Mouse (Mus musculus) cerebellum, adult 2 months (tissue): Measurements from ENCODE around the gene Lsm11. TPM values are rescaled to one million over a fixed set of nuclear protein-coding genes. Genes with fewer than 3 reads are reported as not detected.

Experiments used
- DNase-seq, 2 experiments: peaks; one replicate each; pipeline ENCODE4 v3.0.0; 2021
- H3K27ac ChIP-seq: fragments of 200-500 bp; 2 replicates; pipeline ENCODE4 v1.5.1; 2012; ENCODE audit warnings: low read length, control low read depth, inconsistent platforms; ENCODE audit not compliant: insufficient read depth
- H3K27me3 ChIP-seq: fragments of 200-500 bp; 2 replicates; pipeline ENCODE4 v1.6.1; 2012; ENCODE audit warnings: inconsistent platforms, mild to moderate bottlenecking, low read length, moderate library complexity; ENCODE audit not compliant: control insufficient read depth, insufficient read depth
- H3K4me1 ChIP-seq: fragments of 200-500 bp; 2 replicates; pipeline ENCODE4 v1.6.1; 2011; ENCODE audit warnings: low read length; ENCODE audit not compliant: control insufficient read depth, insufficient read depth
- H3K4me3 ChIP-seq: fragments of 200-500 bp; replicated peaks from 2 replicates; pipeline ENCODE3; 2011; ENCODE audit warnings: mild to moderate bottlenecking, low read depth, low read length, control low read depth; ENCODE audit not compliant: insufficient read depth
- CTCF ChIP-seq: fragments of 200-500 bp; IDR thresholded peaks from 2 replicates; pipeline ENCODE4 v1.5.1; 2011; ENCODE audit warnings: low read depth, mild to moderate bottlenecking, control low read depth, low read length, moderate library complexity, borderline replicate concordance; ENCODE audit not compliant: insufficient read depth
- POLR2A ChIP-seq: fragments of 200-500 bp; IDR thresholded peaks from 2 replicates; pipeline ENCODE4 v1.6.1; 2011; ENCODE audit warnings: low read length, control low read depth, borderline replicate concordance; ENCODE audit not compliant: insufficient read depth
- WGBS: fragments of 180-500 bp; shearing (Covaris S2); methylation state at CpG from one replicate; pipeline ENCODE4 v1.1.7; 2018; 5-methylcytosine and 5-hydroxymethylcytosine counted together
- polyA plus RNA-seq: library from polyadenylated mRNA; depleted of rRNA; stranded (reverse); fragments of >200 nt; gene quantifications from 2 replicates; pipeline ENCODE4 v1.2.3, GENCODE M21; 2012

Gene Lsm11
- polyA plus RNA-seq, 1 experiment, result 20.8 TPM

- Histone ChIP-seq H3K27ac (no peak overlapping the region), H3K4me1 (no peaks in the 10 kb centered on the region), H3K27me3 (no peaks in the 10 kb centered on the region), H3K4me3 (no peak overlapping the region)
- no peak for TF ChIP-seq CTCF
- TF ChIP-seq POLR2A, result no peak
- WGBS, result 83% methylated on average over 3 of the region's 3 CpGs
- no peak for DNase-seq
Observed at GRCm38 (mm10) chr11:45968466-45968865, 23.7 kb upstream of the Lsm11 start.

GRCm38 (mm10) chr11:45966896-45967295 is 22.2 kb upstream of the Lsm11 start:
- no peak for TF ChIP-seq POLR2A
- no peak for TF ChIP-seq CTCF
- WGBS, result 82% methylated on average over 4 of the region's 4 CpGs
- Histone ChIP-seq H3K27me3 (no peaks in the 10 kb centered on the region), H3K4me3 (no peak overlapping the region), H3K27ac (no peak overlapping the region), H3K4me1 (no peaks in the 10 kb centered on the region)
- DNase-seq, result no peak

- Histone ChIP-seq H3K27ac (no peak overlapping the region), H3K4me1 (no peaks in the 10 kb centered on the region), H3K4me3 (no peak overlapping the region), H3K27me3 (no peaks in the 10 kb centered on the region)
- no peak for DNase-seq
- WGBS, result 86% methylated on average over 5 of the region's 5 CpGs
- TF ChIP-seq POLR2A, result no peak
- no peak for TF ChIP-seq CTCF
Observed at GRCm38 (mm10) chr11:45960003-45960402, 15.3 kb upstream of the Lsm11 start.

GRCm38 (mm10) chr11:45959598-45959997 is 14.9 kb upstream of the Lsm11 start:
- H3K4me1 ChIP-seq, result no peaks in the 10 kb centered on the region
- H3K4me3 ChIP-seq, result no peak overlapping the region
- H3K27me3 ChIP-seq, result no peaks in the 10 kb centered on the region
- DNase-seq, result no peak
- H3K27ac ChIP-seq, result no peak overlapping the region
- TF ChIP-seq POLR2A (no peak), CTCF (no peak)
- WGBS, result 71% methylated on average over 3 of the region's 3 CpGs

- no peak for TF ChIP-seq CTCF
- TF ChIP-seq POLR2A, result peak; percentile 51; the same call in 1 of the 2 replicates
- H3K27ac ChIP-seq, result peak within 1 kb of the TSS; percentile 30; the same call in 1 of the 2 replicates
- no peaks in the 10 kb centered on the region; the same call in 1 of the 2 replicates for H3K4me1 ChIP-seq
- WGBS, result under 1% methylated on average over 32 of the region's 32 CpGs
- no peaks in the 10 kb centered on the region for H3K27me3 ChIP-seq
- peak; percentile 91 to 93 for DNase-seq
- peak within 1 kb of the TSS; percentile 100 for H3K4me3 ChIP-seq
Observed at GRCm38 (mm10) chr11:45955127-45955627, 10.4 kb upstream of the Lsm11 start, which contains the start of gene Thg1l. TSS of gene Thg1l (minus strand) at chr11:45955494.

- Histone ChIP-seq H3K4me3 (no peak overlapping the region), H3K27me3 (no peaks in the 10 kb centered on the region), H3K27ac (no peak overlapping the region), H3K4me1 (peaks cover 6% of the 10 kb centered on the region; the same call in 1 of the 2 replicates)
- 37% methylated on average over 2 of the region's 2 CpGs for WGBS
- no peak for DNase-seq
- no peak for TF ChIP-seq POLR2A
- TF ChIP-seq CTCF, result no peak
Observed at GRCm38 (mm10) chr11:45947491-45947890, 2.8 kb upstream of the Lsm11 start.

GRCm38 (mm10) chr11:45946796-45947195 is 2.1 kb upstream of the Lsm11 start:
- H3K4me3 ChIP-seq, result no peak overlapping the region
- H3K27ac ChIP-seq, result no peak overlapping the region
- TF ChIP-seq CTCF, result no peak
- no peak for TF ChIP-seq POLR2A
- 24% methylated on average over 4 of the region's 4 CpGs for WGBS
- no peaks in the 10 kb centered on the region for H3K27me3 ChIP-seq
- 0 out of 2 replicates have a peak, but pooled peaks cover 6% of the 10 kb centered on the region for H3K4me1 ChIP-seq
- peak in 1 of 2 experiments; percentile 38 for DNase-seq

GRCm38 (mm10) chr11:45943891-45944642 is 668 bp downstream of the Lsm11 start:
- no peak overlapping the region; the same call in 1 of the 2 replicates for H3K27ac ChIP-seq
- H3K4me1 ChIP-seq, result 0 out of 2 replicates have a peak, but pooled peaks cover 6% of the 10 kb centered on the region
- no peak for TF ChIP-seq CTCF
- no peak for TF ChIP-seq POLR2A
- no peaks in the 10 kb centered on the region for H3K27me3 ChIP-seq
- under 1% methylated on average over 49 of the region's 49 CpGs for WGBS
- peak; percentile 25 to 43 for DNase-seq
- peak overlapping the region; percentile 85 for H3K4me3 ChIP-seq
